Mouse (Mus musculus): ENCODE measurements around the gene Lif.

GRCm38 (mm10) chr11:4252886-4253285 lies 4.5 kb upstream of the Lif start:
- TF ChIP-seq CTCF (IDR thresholded peaks at IDR 0.05; ENCODE audit: low read depth, low read length), result no peak
- no peak for TF ChIP-seq TAL1 (conservative IDR thresholded peaks at IDR 0.05; ENCODE audit: low read depth, low read length)
- no peak for TF ChIP-seq POLR2AphosphoS5 (IDR thresholded peaks at IDR 0.05; ENCODE audit: insufficient replicate concordance, low read depth, low read length)
- no peak for TF ChIP-seq GATA1 (IDR thresholded peaks at IDR 0.05; ENCODE audit: borderline replicate concordance, low read length)
- TF ChIP-seq GATA2 (IDR thresholded peaks at IDR 0.05; ENCODE audit: borderline replicate concordance, low read depth, low read length), result no peak
